Mouse (Mus musculus): Measurements from ENCODE around the gene Gabrg2. TPM values are rescaled to one million over a fixed set of nuclear protein-coding genes. Genes with fewer than 3 reads are reported as not detected.

The Gabrg2 gene
- total and polyA plus RNA-seq, 3 experiments = not detected

DNA sequence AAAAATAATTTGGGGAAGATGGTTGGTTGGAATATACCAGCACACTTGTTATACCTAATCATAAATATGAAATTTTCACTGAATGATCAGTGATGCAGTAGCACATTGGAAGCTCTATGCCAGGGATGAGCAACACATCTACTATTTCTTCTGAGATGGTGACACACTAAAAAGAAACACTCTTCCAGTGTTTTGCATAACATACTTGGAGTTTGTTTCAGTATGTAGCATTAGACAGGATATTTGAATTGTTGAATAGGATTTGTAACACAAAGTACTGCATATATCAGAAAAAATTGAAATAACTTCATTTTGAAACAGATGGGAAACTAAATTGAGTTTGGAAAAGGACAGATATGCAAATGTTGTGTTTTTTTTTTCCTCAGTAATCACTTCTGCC lies 81.8 kb downstream of the Gabrg2 start:
- Histone ChIP-seq H3K4me1 (ENCODE audit: control insufficient read depth in 1 of 2, insufficient read depth in 2 of 2, low read length in 2 of 2) (no peaks in the 10 kb centered on the region), H3K36me3 (ENCODE audit: control insufficient read depth in 1 of 2, insufficient read depth in 2 of 2, low read length in 2 of 2) (no peaks in the 10 kb centered on the region), H3K27ac (ENCODE audit: control insufficient read depth, low read depth, low read length) (no peak overlapping the region), H3K27me3 (ENCODE audit: control insufficient read depth in 1 of 2, insufficient read depth in 2 of 2, low read length in 2 of 2) (no peaks in the 10 kb centered on the region), H3K9me3 (replicated peaks; ENCODE audit: insufficient read depth, low read length) (no peaks in the 10 kb centered on the region), H3K4me3 (ENCODE audit: control insufficient read depth in 1 of 2, insufficient read depth in 1 of 2, low read depth in 2 of 2, low read length in 2 of 2) (no peak overlapping the region), H3K79me2 (ENCODE audit: control insufficient read depth, insufficient read depth, low read length, poor library complexity) (no peaks in the 10 kb centered on the region), H3K9ac (ENCODE audit: control insufficient read depth, low read depth, low read length, poor library complexity, severe bottlenecking) (no peak overlapping the region)
- no peak for DNase-seq (ENCODE audit: low read depth, low spot score)
- TF ChIP-seq MXI1 (IDR thresholded peaks at IDR 0.05; ENCODE audit: low read depth, low read length) (no peak), UBTF (IDR thresholded peaks at IDR 0.05; ENCODE audit: borderline replicate concordance, insufficient read depth, low read depth, low read length) (no peak), KAT2A (conservative IDR thresholded peaks at IDR 0.05; ENCODE audit: low read depth, low read length) (no peak), NELFE (IDR thresholded peaks at IDR 0.05; ENCODE audit: low read depth, low read length) (no peak), RCOR1 (IDR thresholded peaks at IDR 0.05; ENCODE audit: low read depth, low read length) (no peak), POLR2A (IDR thresholded peaks at IDR 0.05; ENCODE audit: control insufficient read depth in 1 of 2, insufficient read depth in 1 of 2, low read depth in 1 of 2, low read length in 2 of 2, poor library complexity in 1 of 2) (no peak), MAFK (IDR thresholded peaks at IDR 0.05; ENCODE audit: borderline replicate concordance, low read depth, low read length) (no peak), JUND (IDR thresholded peaks at IDR 0.05; ENCODE audit: low read depth, low read length) (no peak), HCFC1 (IDR thresholded peaks at IDR 0.05; ENCODE audit: low read depth, low read length) (no peak), E2F4 (IDR thresholded peaks at IDR 0.05; ENCODE audit: borderline replicate concordance, low read depth, low read length) (no peak), MAZ (IDR thresholded peaks at IDR 0.05; ENCODE audit: low read depth, low read length) (no peak), TBP (IDR thresholded peaks at IDR 0.05; ENCODE audit: low read depth, low read length) (no peak), POLR2AphosphoS2 (IDR thresholded peaks at IDR 0.05; ENCODE audit: low read length) (no peak), ZMIZ1 (IDR thresholded peaks at IDR 0.05; ENCODE audit: low read depth, low read length) (no peak), ZC3H11A (IDR thresholded peaks at IDR 0.05; ENCODE audit: low read depth, low read length) (no peak), RAD21 (IDR thresholded peaks at IDR 0.05; ENCODE audit: low read depth, low read length) (no peak), CHD2 (IDR thresholded peaks at IDR 0.05; ENCODE audit: low read length) (no peak), BHLHE40 (IDR thresholded peaks at IDR 0.05; ENCODE audit: borderline replicate concordance, low read depth, low read length) (no peak), ZKSCAN1 (IDR thresholded peaks at IDR 0.05; ENCODE audit: low read depth, low read length) (no peak), GATA1 (IDR thresholded peaks at IDR 0.05; ENCODE audit: low read depth, low read length) (no peak)

DNA sequence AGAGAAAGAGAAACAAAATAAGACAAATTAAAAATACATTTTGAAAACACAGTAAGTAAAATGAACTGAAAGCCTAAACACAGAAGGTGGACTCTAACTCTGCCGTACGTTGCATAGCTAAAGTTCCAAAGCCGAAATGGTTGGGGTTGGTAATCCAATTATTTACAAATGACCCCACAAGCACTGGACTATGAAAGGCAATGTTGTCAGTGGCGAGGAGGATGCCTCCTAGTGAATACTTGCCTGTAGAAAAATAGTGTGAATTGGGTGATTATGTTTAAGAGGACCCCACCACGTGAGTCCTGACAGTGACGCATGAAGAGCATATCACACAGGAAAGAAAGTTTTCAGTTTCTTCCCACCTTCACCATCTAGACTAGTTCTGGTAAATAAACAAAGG lies 86.6 kb downstream of the Gabrg2 start:
- Histone ChIP-seq H3K79me2 (ENCODE audit: control insufficient read depth, insufficient read depth, low read length, poor library complexity) (no peaks in the 10 kb centered on the region), H3K9ac (ENCODE audit: control insufficient read depth, low read depth, low read length, poor library complexity, severe bottlenecking) (no peak overlapping the region), H3K27me3 (ENCODE audit: control insufficient read depth in 1 of 2, insufficient read depth in 2 of 2, low read length in 2 of 2) (no peaks in the 10 kb centered on the region), H3K36me3 (ENCODE audit: control insufficient read depth in 1 of 2, insufficient read depth in 2 of 2, low read length in 2 of 2) (no peaks in the 10 kb centered on the region), H3K9me3 (replicated peaks; ENCODE audit: insufficient read depth, low read length) (no peaks in the 10 kb centered on the region), H3K4me1 (ENCODE audit: control insufficient read depth in 1 of 2, insufficient read depth in 2 of 2, low read length in 2 of 2) (no peaks in the 10 kb centered on the region), H3K27ac (ENCODE audit: control insufficient read depth, low read depth, low read length) (no peak overlapping the region), H3K4me3 (ENCODE audit: control insufficient read depth in 1 of 2, insufficient read depth in 1 of 2, low read depth in 2 of 2, low read length in 2 of 2) (no peak overlapping the region)
- DNase-seq (ENCODE audit: low read depth, low spot score) = no peak
- TF ChIP-seq USF2 (IDR thresholded peaks at IDR 0.05; ENCODE audit: borderline replicate concordance in 1 of 2, insufficient read depth in 1 of 2, low read depth in 1 of 2, low read length in 2 of 2) = no peak
- TF ChIP-seq NELFE (IDR thresholded peaks at IDR 0.05; ENCODE audit: low read depth, low read length) = no peak
- no peak for TF ChIP-seq ETS1 (IDR thresholded peaks at IDR 0.05; ENCODE audit: low read depth, low read length)
- TF ChIP-seq GABPA (IDR thresholded peaks at IDR 0.05; ENCODE audit: low read depth, low read length) = no peak
- TF ChIP-seq E2F4 (IDR thresholded peaks at IDR 0.05; ENCODE audit: borderline replicate concordance, low read depth, low read length) = no peak
- no peak for TF ChIP-seq POLR2AphosphoS2 (IDR thresholded peaks at IDR 0.05; ENCODE audit: low read length)

Data from MEL (cell line).